In genomic region chr17:30539098-30539497, GRCm38 (mm10) we compare ENCODE assay signal across 9 mouse cellular contexts. TPM values are rescaled to one million over a fixed set of nuclear protein-coding genes. Genes with fewer than 3 reads are reported as not detected.
A peak's percentile ranks its signal among the peaks of the same experiment; 100 is the strongest.
DNase-seq lines count a peak whose midpoint lies in the region; ATAC-seq and TF ChIP-seq lines count a peak whose summit lies in the region.
"Had no signal": no experiment of that assay in that cellular context is flagged by ENCODE, and none has a peak within 500 bp of the region (broad histone marks: within the 10 kb centered on the region; RNA-seq: fewer than 3 reads in every experiment).

No protein-coding gene starts in this region.

- TF ChIP-seq POLR2A in myocyte (IDR thresholded peaks at IDR 0.05; ENCODE audit: insufficient read length, low read depth) = no peak

- H3K4me2 ChIP-seq in kidney, postnatal 0 days (ENCODE audit: low read length) = no peak overlapping the region
- H3K4me2 ChIP-seq in myocyte (ENCODE audit: low read depth) = peak overlapping the region; percentile 20
- no peak overlapping the region for H3K4me2 ChIP-seq in liver, embryonic 11.5 days
- H3K4me2 ChIP-seq: neural tube, embryonic 13.5 days had no signal

- DNase-seq in heart, adult 18-20 months = peak; percentile 9 to 21
- no peak for DNase-seq in heart, postnatal 25 days (ENCODE audit: low spot score)
- peak; percentile 44 for DNase-seq in right cerebral cortex, adult 18-20 months
- DNase-seq in right cerebral cortex, postnatal 14 days = no peak
- peak; percentile 31 for DNase-seq in kidney, postnatal 0 days (ENCODE audit: low spot score)
- DNase-seq in liver, embryonic 11.5 days (ENCODE audit: low spot score) = no peak
- no peak for DNase-seq in spleen, adult 12 weeks (ENCODE audit: low spot score)

- H3K36me3 ChIP-seq in kidney, postnatal 0 days (ENCODE audit: insufficient read depth, low read length) = no peaks in the 10 kb centered on the region
- no peaks in the 10 kb centered on the region for H3K36me3 ChIP-seq in myocyte (ENCODE audit: control insufficient read depth, insufficient read depth)
- no peaks in the 10 kb centered on the region for H3K36me3 ChIP-seq in liver, embryonic 11.5 days (ENCODE audit: control insufficient read depth, insufficient read depth, low read length)
- H3K36me3 ChIP-seq: neural tube, embryonic 13.5 days had no signal

- intact Hi-C loops in heart, postnatal 25 days (cut with DNase I) = no loop called here

- H3K27ac ChIP-seq in kidney, postnatal 0 days = 0 out of 2 replicates have a peak overlapping the region, but pooled peaks have one; percentile 25
- no peak overlapping the region for H3K27ac ChIP-seq in liver, embryonic 11.5 days (ENCODE audit: low read depth, low read length)

- no peaks in the 10 kb centered on the region for H3K4me1 ChIP-seq in kidney, postnatal 0 days (replicated peaks; ENCODE audit: insufficient read depth, low read length)
- peaks cover 3% of the 10 kb centered on the region; the same call in 1 of the 2 replicates for H3K4me1 ChIP-seq in liver, embryonic 11.5 days (replicated peaks; ENCODE audit: control insufficient read depth, insufficient read depth, low read length)

- H3ac ChIP-seq in myocyte (ENCODE audit: control insufficient read depth, insufficient read length) = no peak overlapping the region

- H3K79me2 ChIP-seq in myocyte (ENCODE audit: control insufficient read depth, insufficient read depth) = no peaks in the 10 kb centered on the region

- H3K27me3 ChIP-seq in kidney, postnatal 0 days (ENCODE audit: insufficient read depth, low read length) = no peaks in the 10 kb centered on the region
- H3K27me3 ChIP-seq in myocyte (ENCODE audit: control insufficient read depth, insufficient read depth, insufficient read length) = no peaks in the 10 kb centered on the region
- no peaks in the 10 kb centered on the region for H3K27me3 ChIP-seq in liver, embryonic 11.5 days (replicated peaks; ENCODE audit: control insufficient read depth, insufficient read depth, low read length)
- H3K27me3 ChIP-seq: neural tube, embryonic 13.5 days had no signal

- TF ChIP-seq CTCF in kidney, postnatal 0 days (IDR thresholded peaks at IDR 0.05; ENCODE audit: low read depth) = 0 out of 2 replicates have a peak, but pooled peaks have one; percentile 2

- H3K9me3 ChIP-seq in kidney, postnatal 0 days (replicated peaks; ENCODE audit: low read length) = no peaks in the 10 kb centered on the region
- H3K9me3 ChIP-seq in liver, embryonic 11.5 days (ENCODE audit: control insufficient read depth, low read length) = no peaks in the 10 kb centered on the region
- H3K9me3 ChIP-seq: neural tube, embryonic 13.5 days had no signal

- H3K9ac ChIP-seq in kidney, postnatal 0 days (ENCODE audit: low read depth, low read length) = no peak overlapping the region
- H3K9ac ChIP-seq in liver, embryonic 11.5 days (ENCODE audit: low read depth, low read length) = no peak overlapping the region
- H3K9ac ChIP-seq: neural tube, embryonic 13.5 days had no signal

- 15% methylated on average over 8 of the region's 8 CpGs for WGBS in kidney, postnatal 0 days
- WGBS in liver, embryonic 11.5 days = 48% methylated on average over 8 of the region's 8 CpGs

- H3K4me3 ChIP-seq in kidney, postnatal 0 days (replicated peaks; ENCODE audit: low read depth, low read length) = no peak overlapping the region
- no peak overlapping the region for H3K4me3 ChIP-seq in myocyte
- H3K4me3 ChIP-seq in liver, embryonic 11.5 days (ENCODE audit: low read depth, low read length) = no peak overlapping the region
- H3K4me3 ChIP-seq: neural tube, embryonic 13.5 days had no signal

- no peak for ATAC-seq in kidney, postnatal 0 days (replicated peaks; ENCODE audit: low FRiP score, low read depth)
- ATAC-seq in liver, embryonic 11.5 days (replicated peaks; ENCODE audit: low FRiP score) = no peak

TF ChIP-seq in myocyte, 11 proteins besides CTCF, POLR2A, EP300 and RAD21:
- TF ChIP-seq MYOD1 (IDR thresholded peaks at IDR 0.05; ENCODE audit: control insufficient read depth in 1 of 3, insufficient read length in 2 of 3, low read depth in 2 of 3) = peak in 2 of 3 experiments; percentile 28 to 47
- TF ChIP-seq POLR2AphosphoS2 (IDR thresholded peaks at IDR 0.05; ENCODE audit: insufficient read length, low read depth) = no peak
- no peak for TF ChIP-seq TCF12 (IDR thresholded peaks at IDR 0.05; ENCODE audit: insufficient read depth, poor library complexity, severe bottlenecking)
- no peak for TF ChIP-seq CEBPB (IDR thresholded peaks at IDR 0.05; ENCODE audit: insufficient read depth, poor library complexity, severe bottlenecking)
- no peak for TF ChIP-seq USF1 (IDR thresholded peaks at IDR 0.05; ENCODE audit: low read depth)
- TF ChIP-seq SRF (IDR thresholded peaks at IDR 0.05; ENCODE audit: control insufficient read depth, insufficient read length, low read depth) = no peak
- no peak for TF ChIP-seq TCF3 (IDR thresholded peaks at IDR 0.05; ENCODE audit: insufficient read length, low read depth)
- TF ChIP-seq REST (IDR thresholded peaks at IDR 0.05; ENCODE audit: insufficient read depth, insufficient read length) = no peak
- TF ChIP-seq MYOG (IDR thresholded peaks at IDR 0.05; ENCODE audit: control insufficient read depth in 1 of 3, insufficient read depth in 1 of 3, insufficient read length in 2 of 3, low read depth in 2 of 3) = peak in 1 of 3 experiments; percentile 51
- no peak for TF ChIP-seq E2F4 (IDR thresholded peaks at IDR 0.05; ENCODE audit: insufficient read depth)
- no peak for TF ChIP-seq MAX (IDR thresholded peaks at IDR 0.05; ENCODE audit: low read depth)

RNA-seq across cellular contexts. Expression of gene Btbd9, which starts 37.2 kb away (rescaled TPM):
- total RNA-seq in heart, adult 18-20 months (2021) = 10 to 100 TPM; 20.7 to 21.7 TPM
- total RNA-seq in heart, postnatal 25 days (2021) = 10 to 100 TPM; 17.9 to 20.5 TPM
- 41.1 and 51.4 TPM in 2 replicates for polyA plus RNA-seq in kidney, postnatal 0 days (2015; fragmentation: Nextera tagmentation; extraction: Ambion mirVana)
- 21.3 TPM for polyA plus RNA-seq in myocyte (2012; fragmentation: generic; extraction: Trizol)
- polyA plus RNA-seq in liver, embryonic 11.5 days (2014; fragmentation: Nextera tagmentation; extraction: Ambion mirVana) = 28.6 and 33.4 TPM in 2 replicates

Comparison
In these comparisons a context has a peak if more than half of its experiments do, and no peak if none do; other contexts are left out.
1. DNase-seq: peak in heart, adult 18-20 months (2 of 2), right cerebral cortex, adult 18-20 months (single experiment) and kidney, postnatal 0 days (single experiment); none in heart, postnatal 25 days (single experiment), right cerebral cortex, postnatal 14 days (single experiment), liver, embryonic 11.5 days (single experiment) and spleen, adult 12 weeks (single experiment).